Mouse (Mus musculus) urinary bladder, postnatal 4 days (tissue): ENCODE measurements at regions not wholly inside any gene's neighbourhood (a gene's known extent, or its start where the extent isn't known, plus 50 kb on each side); places are given as distances from the start of the nearest gene placed in this dataset.

Experiments
- DNase-seq, 2 experiments: peaks; one replicate each; pipeline ENCODE4 v3.0.0; 2021 to 2022; ENCODE audit warnings: low spot score in 2 of 2

- DNase-seq = no peak
These were observed 105.9 kb upstream of the Fam241a start for GRCm38 (mm10) chr3:128001924-128002501.

- no peak for DNase-seq
These were observed 99.6 kb upstream of the Fam241a start for GRCm38 (mm10) chr3:127995678-127996077.

GRCm38 (mm10) chr3:127987583-127987982 lies 91.5 kb upstream of the Fam241a start:
- DNase-seq = no peak

- no peak for DNase-seq
These were observed 89.0 kb upstream of the Fam241a start for GRCm38 (mm10) chr3:127985165-127985564.

- no peak for DNase-seq
These were observed 81.1 kb upstream of the Fam241a start for GRCm38 (mm10) chr3:127977240-127977639.

- peak; percentile 43 to 80 for DNase-seq
These were observed 74.8 kb upstream of the Fam241a start for GRCm38 (mm10) chr3:127970891-127971290.

- no peak for DNase-seq
These were observed 71.0 kb upstream of the Fam241a start for GRCm38 (mm10) chr3:127967170-127967569.

- DNase-seq = no peak
These were observed 70.1 kb upstream of the Fam241a start for GRCm38 (mm10) chr3:127966214-127966613.

- DNase-seq = no peak
These were observed 63.0 kb upstream of the Fam241a start for GRCm38 (mm10) chr3:127958919-127959684.

- DNase-seq = no peak
These were observed 58.7 kb upstream of the Fam241a start for GRCm38 (mm10) chr3:127954856-127955255.

GRCm38 (mm10) chr3:127953610-127954009 lies 57.5 kb upstream of the Fam241a start:
- no peak for DNase-seq

GRCm38 (mm10) chr3:127948898-127949620 lies 52.9 kb upstream of the Fam241a start:
- DNase-seq = no peak

- DNase-seq = no peak
These were observed 52.2 kb upstream of the Fam241a start for GRCm38 (mm10) chr3:127948326-127948725.
